Mouse (Mus musculus) kidney, adult 9 months (tissue): ENCODE measurements around the gene Nr1h4.

Experiments used
- DNase-seq: peaks from one replicate; pipeline ENCODE4 v3.0.0; 2022

Gene Nr1h4

DNA sequence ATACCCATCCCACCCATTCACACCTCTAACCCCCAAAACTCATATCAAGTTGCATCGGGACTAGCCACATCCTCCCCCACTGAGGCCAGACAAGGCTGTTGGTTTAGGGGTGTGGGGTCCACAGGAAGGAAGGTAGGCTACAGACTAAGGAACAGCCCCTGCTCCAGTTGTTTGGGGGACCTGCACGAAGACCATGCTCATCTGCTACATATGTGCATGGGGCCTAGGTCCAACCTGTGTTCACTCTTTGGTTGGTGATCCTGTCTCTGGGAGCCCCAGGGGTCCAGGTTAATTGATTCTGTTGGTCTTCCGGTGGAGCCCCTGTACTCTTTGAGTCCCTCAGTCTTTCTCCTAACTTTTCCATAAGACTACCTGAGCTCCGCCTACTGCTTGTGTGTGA, 13.0 kb downstream of the Nr1h4 start:
- DNase-seq: no peak

DNA sequence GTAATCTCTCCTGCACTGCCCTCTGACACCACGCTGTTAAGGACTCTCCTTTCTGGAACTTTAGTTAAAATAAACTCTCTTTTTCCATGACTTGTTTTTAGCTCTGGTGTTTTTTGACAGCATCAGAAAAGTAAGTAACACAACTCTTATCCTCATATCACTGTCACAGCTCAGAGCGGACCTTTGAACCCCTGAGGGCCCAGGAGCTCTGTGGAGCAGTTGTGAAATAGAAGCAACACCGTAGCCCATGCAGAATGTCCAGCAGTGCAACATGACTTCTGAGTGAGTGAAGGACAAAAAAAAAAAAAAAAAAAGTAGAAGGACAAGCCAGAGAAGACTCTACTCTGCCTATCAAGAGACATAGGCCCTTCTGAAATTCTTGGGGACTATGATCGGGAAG, 14.2 kb downstream of the Nr1h4 start:
- no peak for DNase-seq

DNA sequence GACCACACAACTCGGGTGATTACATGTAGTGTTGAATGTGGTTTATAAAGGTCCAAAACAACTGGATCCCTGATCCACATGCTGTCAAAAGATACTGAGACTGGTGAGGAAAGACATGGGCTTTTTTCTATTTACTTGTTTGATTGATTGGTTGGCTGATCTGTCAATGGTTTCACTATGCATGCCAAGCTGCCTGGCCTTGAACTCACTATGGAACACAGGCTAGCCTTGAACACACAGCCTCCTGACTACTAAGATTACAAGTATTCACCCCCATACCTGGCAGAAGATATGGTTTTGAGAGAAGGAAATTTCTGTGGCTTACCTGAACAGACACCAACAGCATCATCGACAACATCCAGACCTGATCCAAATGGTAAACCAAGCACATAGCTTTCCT, 15.0 kb downstream of the Nr1h4 start:
- no peak for DNase-seq

DNA sequence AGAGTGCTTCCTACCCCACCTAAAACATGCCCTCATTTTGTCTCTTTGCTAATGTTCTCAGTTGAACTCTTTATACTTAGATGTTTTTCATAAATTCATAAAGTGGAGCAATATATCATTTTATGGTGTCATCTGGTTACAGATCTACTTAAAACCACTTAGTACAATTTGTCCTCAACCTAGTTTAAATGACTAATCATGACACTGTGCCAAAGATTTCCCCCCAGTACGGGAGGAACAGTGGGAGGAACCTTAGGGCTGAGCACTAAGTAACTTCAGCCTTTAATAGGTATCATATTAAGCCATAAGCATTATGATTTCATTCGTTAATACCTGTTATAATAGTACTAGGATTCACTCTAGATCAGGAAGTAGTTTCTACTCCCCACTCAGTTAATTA, 17.6 kb downstream of the Nr1h4 start:
- DNase-seq: no peak

DNA sequence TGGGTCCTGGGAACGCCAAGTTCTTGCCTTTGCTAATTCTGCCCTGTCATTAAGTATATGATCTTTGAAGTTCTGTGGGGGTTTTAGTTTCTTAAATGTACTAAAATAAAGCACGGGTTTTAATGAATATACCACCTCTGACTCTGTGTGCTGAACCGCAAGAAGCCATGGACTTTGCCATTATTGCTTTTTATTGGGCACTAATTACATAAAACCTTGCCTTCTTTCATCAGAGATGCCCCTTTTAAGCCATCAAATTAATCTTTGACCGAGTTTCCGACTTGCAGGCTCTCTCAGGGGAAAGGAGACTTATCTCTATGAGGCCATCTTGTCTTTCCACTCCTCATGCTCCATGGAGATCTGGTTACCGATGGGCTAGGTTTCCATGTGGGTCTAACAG, 20.8 kb downstream of the Nr1h4 start:
- peak; percentile 36 for DNase-seq

DNA sequence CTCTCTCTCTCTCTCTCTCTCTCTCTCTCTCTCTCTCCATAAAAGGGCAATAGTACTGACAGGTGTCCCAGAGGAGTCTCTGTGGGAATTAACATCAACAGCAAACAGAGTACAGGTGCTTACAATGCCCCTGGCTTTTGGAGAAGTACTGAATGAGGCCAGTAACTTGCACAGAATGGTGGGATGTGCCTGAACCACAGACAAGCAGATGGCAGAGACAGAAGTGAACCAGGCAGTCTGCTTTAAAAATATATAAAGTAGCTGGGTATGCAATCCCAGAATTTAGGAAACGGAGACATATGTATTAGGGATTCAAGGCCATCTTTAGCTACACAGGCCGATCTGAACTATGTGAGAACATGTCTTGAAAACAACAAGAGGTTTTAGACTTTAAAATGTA, 22.8 kb downstream of the Nr1h4 start:
- no peak for DNase-seq

DNA sequence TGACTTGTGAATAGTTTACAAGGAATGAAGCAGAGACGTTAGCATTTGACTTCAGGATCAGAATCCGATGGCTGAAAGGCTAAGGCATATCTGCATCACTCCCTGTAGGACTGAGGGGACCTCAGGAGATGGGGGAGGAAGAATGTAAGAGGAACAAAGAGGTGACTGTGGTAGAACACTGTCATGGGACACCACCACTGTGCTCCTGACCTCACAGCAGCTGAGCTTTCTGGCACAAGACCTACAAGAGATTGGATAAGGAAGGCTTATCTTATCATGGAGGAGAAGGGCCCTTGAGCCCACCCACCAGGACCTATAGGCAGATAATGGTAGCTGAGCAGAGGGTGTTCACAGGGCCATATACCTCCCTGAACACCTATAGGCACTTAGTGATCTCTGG, 24.8 kb downstream of the Nr1h4 start:
- no peak for DNase-seq

DNA sequence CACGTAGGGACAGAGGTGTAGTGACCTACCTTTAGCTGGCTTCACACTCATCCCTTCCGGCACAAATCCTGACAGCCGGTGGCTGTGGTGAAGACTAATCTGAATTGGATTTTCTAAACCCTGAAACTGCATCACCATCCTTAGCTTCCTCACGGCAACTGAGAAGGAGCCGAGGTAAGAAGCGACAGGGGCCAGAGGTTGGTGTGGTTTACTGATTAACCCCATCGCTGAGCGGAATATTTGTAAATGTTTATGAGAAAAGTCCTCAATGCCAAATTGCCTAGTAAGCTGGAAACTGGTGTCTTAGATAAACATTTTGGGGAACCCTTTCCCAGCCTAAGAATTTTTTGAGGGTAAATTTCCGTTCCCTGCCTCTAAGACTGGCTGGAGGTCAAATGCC, 26.9 kb downstream of the Nr1h4 start:
- DNase-seq: peak; percentile 91

DNA sequence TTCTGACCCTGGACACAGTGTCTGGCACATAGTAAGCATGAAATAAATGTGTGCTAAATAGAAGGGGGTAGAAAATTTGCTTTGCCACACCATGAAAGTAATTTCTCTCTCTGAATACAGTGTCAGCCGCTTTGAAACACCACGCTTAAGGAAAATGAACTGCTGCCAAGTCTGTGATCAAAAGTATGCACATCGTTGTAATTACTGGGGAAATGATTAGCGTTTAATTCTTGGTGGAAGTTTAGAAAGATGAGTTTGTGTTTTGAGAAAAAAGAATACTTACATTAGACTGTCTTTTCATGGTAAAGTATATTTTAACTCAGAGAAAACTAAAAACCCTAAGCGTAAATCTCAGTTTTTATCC, 27.8 kb downstream of the Nr1h4 start:
- peak; percentile 53 for DNase-seq

DNA sequence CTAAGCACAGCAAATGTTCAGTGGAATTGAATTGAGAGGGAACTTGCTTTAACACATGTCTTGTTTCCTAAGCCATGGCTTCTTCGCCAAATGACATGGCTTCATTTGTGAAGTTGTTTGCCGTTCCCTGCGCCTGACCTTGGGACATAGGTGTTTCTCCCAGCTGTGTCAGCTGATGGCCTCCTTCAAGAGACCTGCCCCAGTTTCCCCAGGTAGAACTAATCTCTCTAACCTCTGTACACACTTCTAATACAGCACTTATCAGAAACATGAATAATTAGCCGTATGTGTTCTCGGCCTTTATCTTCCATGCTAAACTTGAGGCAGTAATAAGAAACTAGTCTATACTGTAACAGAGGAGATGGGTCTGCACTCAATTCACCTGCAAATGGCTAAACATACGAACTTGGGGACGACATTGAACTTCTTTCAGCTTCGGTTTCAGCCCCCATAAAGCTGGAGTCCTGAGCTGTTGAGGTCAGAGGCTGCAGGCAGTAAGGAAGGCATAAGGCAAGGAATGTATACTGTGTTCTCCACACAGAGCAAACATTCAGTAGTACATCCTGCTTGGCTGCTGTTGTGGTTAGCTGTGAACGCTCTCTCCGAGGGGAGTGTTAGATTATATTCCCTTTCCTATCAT, 28.3 kb downstream of the Nr1h4 start:
- DNase-seq: peak; percentile 47

DNA sequence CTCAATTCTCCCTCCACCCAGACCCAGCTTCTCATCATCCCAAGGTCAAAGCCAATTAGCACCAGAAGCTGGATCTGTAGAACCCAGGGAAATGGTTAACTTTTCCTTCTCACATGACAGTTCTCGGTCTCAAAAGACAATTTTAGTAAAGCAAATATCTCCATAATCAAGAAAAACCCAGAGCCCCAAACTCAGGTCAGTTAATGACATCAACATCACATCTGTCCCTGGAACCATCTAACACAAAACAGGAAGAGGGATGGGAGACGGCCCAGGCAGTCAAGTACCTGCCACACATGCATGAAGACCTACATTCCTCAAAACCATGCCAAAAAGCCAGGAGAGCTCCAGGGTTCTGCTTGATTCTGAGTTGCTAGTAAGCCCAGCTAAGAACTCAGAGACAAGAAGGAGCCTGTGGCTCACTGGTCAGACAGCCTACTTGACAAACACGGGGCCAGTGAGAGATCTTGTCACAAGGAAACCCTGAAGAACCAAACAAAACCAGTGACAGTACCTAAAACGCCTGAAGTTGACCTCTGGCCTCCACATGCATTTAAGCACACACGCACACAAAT, 30.3 kb downstream of the Nr1h4 start:
- peak; percentile 68 for DNase-seq

DNA sequence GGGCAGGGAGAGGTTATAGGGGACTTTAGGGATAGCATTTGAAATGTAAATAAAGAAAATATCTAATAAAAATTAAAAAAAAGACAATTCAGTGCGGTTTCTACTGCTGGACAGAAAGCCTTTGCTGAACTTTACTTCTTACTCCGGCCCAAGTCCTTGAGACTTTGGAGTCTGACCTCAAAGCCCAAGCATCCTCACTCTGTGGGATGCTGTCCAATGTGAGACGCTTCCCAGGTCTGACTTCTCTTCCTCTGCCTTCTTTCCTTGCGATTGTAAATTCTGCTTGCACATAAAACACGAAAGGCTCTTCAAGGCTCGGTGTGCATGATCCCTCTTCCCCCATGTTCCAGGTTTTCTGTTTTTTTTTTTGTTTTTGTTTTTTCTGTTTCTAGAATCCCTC, 31.5 kb downstream of the Nr1h4 start:
- DNase-seq: peak; percentile 63

DNA sequence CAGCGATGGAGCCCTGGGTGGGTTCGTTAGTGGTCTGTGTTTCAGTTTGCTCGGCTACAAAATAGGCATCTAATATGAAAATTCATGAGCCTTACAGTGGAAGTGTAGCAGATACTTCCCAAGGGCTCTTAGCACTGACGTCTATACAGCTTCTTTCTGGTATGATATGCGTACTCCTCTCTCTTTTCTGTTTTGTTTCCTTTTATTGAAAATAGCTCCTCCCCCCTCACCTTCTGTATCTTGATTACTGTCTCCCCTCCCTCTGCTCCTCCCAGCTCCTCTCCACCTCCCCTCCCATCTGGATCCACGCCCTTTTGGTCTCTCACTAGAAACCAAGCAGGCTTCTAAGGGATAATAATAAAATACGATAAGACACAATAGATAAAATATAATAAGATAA, 37.8 kb downstream of the Nr1h4 start:
- DNase-seq: no peak

DNA sequence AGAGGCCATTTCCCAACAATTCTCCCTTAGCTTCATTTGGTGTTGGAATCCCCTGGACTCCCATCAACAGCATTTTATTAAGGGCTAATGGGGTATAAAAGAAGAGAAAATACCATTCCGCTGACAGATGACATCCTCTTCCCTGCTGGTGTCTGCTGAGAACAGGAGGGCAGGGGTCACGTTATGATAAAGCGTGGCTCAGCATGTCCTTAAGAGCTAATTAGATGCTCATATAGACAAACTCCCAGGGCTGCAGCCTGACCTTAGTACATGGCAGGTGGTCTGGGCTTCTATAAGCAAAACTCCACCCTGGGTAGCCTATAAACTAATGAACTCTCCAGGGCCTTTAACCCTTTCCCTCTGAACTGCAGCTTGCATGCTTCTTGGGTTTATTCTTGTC, 42.1 kb downstream of the Nr1h4 start:
- no peak for DNase-seq

DNA sequence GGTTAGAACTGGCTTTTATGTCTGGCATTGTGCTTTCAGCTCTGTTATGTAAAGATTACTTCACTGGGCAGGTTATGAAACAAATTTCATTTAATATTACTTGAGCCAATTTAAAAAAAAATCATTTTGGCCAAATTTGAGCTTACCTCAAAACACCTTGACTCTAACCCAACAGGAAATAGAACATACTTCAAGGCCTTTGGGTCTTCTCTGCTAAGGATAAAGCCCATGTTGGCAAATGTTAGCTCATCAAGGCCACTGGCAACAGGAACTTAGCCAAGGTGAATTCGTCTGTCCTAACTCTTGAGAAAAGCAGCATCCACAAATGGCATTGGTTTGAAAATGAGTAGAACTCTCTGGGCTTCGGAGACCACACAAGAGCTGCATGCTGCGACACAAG, 43.1 kb downstream of the Nr1h4 start:
- DNase-seq: no peak

DNA sequence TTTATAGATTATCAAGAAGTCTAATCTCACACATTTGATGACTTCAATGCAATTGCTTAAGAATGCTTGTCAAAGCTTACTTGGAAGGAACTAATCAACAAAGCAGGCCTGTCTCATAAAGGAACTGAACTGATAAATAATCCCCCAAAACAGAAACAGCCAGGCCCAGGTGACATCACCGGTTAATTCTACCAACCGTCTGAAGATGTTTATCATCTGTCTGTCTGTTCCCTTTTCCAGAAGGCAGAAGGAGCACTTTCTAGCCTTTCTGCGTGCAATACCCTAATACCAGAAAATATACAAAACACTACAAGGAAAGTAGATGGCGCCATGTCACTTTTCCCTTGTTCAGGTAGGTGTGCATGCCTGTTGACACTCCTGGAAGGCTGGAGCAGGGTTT, 43.9 kb downstream of the Nr1h4 start:
- DNase-seq: no peak

DNA sequence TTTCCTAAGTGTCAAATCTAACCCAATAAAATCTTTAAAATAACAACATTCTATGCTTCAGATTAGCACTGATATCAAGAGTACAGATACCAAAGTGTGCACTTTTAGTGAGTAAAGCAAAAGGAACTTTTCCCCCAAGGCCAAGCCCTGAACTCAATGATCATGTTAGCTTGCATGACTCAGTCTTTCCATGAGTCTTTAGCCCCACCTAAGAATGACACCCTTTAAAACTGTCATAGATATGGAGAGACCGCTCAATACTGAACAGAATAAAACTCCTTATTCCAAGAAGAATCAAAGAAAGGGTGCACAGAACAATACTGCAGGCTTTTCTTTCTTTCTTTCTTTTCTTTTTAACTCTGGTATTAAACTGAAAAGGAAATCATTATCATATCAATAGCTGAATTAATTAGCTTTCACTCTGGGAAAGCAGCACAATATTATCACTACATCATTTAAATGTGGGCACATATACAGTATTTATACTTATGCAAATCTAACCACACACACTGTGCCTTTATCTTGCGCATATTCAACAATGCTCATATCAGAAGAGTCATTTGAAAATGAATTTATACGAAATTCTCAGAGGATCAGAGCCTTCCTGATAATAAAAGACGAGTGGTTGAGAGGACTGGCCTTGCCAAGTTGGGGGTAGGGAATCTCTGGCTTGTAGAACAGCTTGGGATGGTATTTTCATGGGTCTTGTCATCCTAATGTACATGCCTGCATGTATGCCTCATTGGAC, 46.2 kb downstream of the Nr1h4 start:
- no peak for DNase-seq

DNA sequence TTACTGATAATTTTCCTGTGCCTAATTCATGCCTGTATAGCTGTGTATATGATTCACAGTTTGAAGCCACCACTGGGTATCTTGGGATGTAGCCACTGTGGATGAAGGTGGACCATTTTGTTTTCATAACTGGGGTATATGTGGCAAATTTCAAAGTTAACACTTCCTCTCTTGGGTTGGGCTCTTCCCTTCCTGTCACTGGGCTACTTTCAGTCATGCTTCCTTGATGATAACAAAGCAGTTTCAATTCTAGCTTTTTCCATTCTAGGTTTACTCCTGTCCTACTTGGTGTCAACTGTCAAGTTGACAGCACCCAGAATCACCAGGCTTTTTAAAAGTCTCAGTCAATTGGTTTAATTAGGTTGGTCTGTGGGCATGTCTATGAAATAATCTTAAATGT, 48.5 kb downstream of the Nr1h4 start:
- no peak for DNase-seq

DNA sequence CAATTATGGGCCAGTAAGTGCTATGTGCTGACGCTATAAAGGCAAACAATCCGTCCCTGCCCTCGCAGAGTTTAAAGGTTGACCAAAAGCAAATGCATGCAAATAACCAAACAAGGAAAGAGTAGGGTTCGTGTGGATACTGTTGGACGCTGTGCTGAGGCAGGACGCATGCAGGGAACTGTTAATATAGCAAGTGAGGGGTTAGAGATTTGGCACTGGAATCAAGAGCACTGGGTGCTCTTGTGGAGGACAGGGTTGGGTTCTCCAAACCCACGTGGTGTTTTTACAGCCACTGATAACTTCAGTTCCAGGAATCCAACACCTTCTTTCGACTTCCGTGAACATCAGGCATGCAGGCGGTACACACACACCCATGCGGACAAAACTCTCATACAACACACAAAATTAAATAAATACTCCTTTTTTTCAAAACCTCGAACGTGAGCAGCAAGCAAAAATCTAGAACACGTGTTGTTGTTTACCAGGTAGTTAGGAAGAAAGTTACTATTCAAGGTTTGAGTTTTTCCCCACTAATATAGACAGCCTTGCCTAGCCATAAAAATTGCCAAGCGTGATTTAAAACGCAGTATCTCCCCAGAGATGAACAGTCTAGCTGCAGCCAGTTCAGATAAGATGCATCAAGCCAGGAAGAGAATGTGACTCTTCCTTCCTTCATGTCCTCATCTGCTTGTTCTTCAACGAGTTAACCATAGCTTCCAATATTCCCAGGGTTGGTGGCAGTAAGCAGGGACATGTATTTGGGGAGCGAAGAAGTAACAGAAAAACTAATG, 49.4 kb downstream of the Nr1h4 start:
- no peak for DNase-seq

DNA sequence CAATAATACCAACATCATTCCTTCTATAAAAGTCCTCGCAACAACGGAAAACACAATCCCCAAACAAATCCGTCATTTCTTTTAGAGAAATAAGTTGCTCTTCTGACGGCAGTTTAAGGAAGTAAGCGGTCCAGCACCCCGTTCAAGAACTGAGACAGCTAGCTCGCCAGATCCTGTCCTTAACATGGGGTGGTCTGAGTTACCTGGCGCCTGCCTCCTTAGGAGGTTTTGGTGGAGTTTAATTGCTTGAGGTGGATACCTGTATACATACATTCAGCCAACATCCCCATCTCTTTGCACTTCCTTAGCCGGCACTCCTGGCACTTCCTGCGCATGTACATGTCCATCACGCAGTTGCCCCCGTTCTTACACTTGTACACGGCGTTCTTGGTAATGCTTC, 50.3 kb downstream of the Nr1h4 start:
- DNase-seq: no peak

DNA sequence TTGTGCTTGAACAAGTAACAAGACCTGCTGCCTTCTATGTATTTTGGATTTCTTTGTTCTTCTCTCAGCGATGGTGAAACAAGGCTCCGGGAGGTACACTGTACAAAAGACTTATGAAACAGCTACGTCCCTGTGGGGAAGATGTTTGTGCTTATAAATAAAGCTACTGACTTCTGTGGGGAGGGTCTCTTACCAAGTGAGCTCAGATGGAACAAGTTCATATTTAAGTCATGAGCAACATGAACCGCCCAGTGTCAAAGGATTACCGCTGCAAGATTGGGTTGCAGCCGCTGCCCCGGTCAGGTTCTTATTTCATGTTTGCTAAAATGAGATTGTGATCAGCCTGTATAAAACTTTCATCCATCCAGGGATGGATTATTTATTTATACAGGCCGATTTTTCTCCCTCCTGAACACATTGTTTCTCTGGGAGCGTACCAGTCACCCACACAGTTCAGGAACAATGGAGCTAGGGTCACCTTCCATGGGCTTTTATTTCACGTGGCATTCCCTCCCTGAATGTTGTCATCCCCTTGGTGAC, 51.2 kb downstream of the Nr1h4 start:
- DNase-seq: no peak

DNA sequence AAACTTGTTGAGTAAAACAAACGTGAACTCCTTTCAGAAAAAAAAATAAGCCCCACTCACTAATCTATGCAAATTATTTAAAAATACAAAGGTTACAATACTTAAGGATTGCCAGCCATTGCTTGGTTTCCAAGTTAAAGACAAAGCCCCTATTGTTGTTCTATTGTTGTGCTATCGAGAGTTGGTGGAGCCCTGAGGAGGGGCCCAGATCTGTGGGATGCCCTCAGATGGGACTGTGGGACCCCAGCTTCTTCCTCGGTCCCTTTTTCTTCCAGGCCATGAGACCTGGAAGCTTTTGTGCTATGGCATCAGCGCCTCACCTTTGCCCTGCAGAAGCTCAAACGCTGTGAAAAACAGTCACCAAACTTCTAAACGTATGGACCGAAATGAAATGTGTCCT, 51.7 kb downstream of the Nr1h4 start:
- no peak for DNase-seq

DNA sequence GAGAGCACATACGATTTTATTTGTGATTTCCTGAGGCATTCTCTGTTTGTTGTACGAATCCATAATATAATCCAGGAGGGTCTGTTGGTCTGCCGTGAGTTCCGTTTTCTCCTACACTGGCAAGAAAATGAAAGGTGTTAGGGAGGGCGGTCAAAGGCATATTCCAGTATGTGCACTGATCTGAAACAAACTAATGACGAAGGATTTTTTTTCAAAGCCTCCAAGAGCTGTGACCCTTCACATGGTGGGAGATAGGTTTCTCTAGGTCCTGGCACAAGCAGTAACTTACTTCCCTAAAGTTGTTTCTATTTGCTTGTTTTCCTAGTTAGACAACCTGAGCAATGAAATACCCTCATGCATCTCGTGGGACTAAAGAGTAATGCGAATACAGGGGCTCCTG, 54.6 kb downstream of the Nr1h4 start:
- peak; percentile 67 for DNase-seq
